Mouse (Mus musculus) testis, adult 2 months (tissue): ENCODE results near the gene Aff3.

ENCODE experiments used
- CTCF ChIP-seq: fragments of 200-500 bp; IDR thresholded peaks from 2 replicates; pipeline ENCODE4 v1.5.1; 2012; ENCODE audit warnings: low read depth, mild to moderate bottlenecking, inconsistent platforms, low read length, moderate library complexity; ENCODE audit not compliant: control insufficient read depth, insufficient read depth, insufficient replicate concordance
- POLR2A ChIP-seq: fragments of 200-500 bp; IDR thresholded peaks from 2 replicates; pipeline ENCODE4 v1.6.1; 2012; ENCODE audit warnings: low read depth, mild to moderate bottlenecking, inconsistent platforms, low read length, moderate library complexity; ENCODE audit not compliant: control insufficient read depth

DNA sequence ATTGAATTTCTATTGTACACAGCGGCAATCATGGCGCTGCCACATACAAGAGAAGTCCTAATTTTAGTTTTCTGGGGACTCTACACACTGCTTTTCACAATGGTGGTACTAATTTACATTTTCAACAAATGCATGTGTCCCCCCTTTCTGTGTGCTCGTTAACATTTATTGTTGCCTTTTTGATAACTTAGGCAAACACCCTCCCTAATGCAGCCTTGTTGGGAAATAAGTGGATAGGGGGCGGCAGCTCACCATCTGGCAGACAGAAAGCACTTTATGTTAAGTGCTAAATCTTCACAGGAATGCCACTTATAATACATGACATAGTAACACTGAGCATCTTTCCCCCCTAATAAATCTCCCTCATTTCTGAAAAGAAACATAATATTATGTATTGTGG is 282.1 kb downstream of the Aff3 start:
- TF ChIP-seq POLR2A, result no peak
- TF ChIP-seq CTCF, result no peak
